Mouse (Mus musculus): ENCODE measurements around the gene Kdr.

DNA sequence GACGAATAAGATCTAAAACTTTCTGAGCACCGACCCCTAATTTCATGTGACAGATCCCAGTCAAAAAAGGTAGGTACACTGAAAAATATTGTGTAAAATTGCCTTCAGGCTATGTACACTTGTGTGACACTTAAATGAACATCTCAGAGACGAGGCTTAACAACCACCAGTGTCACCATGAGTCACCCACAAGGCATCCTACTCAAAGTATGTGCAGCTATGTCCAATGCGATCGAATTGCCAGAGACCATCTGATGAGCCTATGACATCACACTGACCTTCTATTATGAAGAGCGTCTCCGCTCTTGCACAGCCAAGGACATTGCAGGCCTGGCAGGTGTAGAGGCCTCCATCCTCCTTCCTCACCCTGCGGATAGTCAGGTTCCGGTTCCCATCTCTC, 22.4 kb downstream of the Kdr start:
- TF ChIP-seq CTCF (IDR thresholded peaks at IDR 0.05; ENCODE audit: low read depth) (no peak), EP300 (optimal IDR thresholded peaks at IDR 0.05) (no peak)
